Mouse (Mus musculus) limb, embryonic 10.5 days (tissue): ENCODE data around the gene Vwa3b. TPM values are rescaled to one million over a fixed set of nuclear protein-coding genes. Genes with fewer than 3 reads are reported as not detected.
A peak's percentile ranks its signal among the peaks of the same experiment; 100 is the strongest.
"Not testable (repeated sequence)": the region's sequence is repeated elsewhere in the genome, so short reads cannot be mapped to it uniquely, and the experiment has no call there.

Experiments used
- DNase-seq: peaks from one replicate; pipeline ENCODE4 v3.0.0-alpha.2; 2017; ENCODE audit warnings: low spot score
- H3K27ac ChIP-seq: fragments of 300-500 bp; sonication (generic); 2 replicates; pipeline ENCODE4 v1.5.1; 2016; ENCODE audit warnings: mild to moderate bottlenecking
- H3K27me3 ChIP-seq: fragments of 300-500 bp; sonication (generic); 2 replicates; pipeline ENCODE4 v1.6.1; 2016; ENCODE audit warnings: low read depth, mild to moderate bottlenecking; ENCODE audit not compliant: poor library complexity, severe bottlenecking
- H3K36me3 ChIP-seq: fragments of 300-500 bp; sonication (generic); 2 replicates; pipeline ENCODE4 v1.6.1; 2016; ENCODE audit warnings: mild to moderate bottlenecking, moderate library complexity
- H3K4me1 ChIP-seq: fragments of 300-500 bp; sonication (generic); 2 replicates; pipeline ENCODE4 v1.6.1; 2016
- H3K4me3 ChIP-seq: fragments of 300-500 bp; sonication (generic); 2 replicates; pipeline ENCODE4 v1.5.1; 2016; ENCODE audit warnings: mild to moderate bottlenecking, moderate library complexity
- H3K9me3 ChIP-seq: fragments of 300-500 bp; sonication (generic); replicated peaks from 2 replicates; pipeline ENCODE4 v1.6.1; 2016; ENCODE audit warnings: mild to moderate bottlenecking
- WGBS: fragments of 180-500 bp; shearing (Covaris S2); methylation state at CpG from one replicate; pipeline ENCODE4 v1.1.7; 2016; 5-methylcytosine and 5-hydroxymethylcytosine counted together
- polyA plus RNA-seq: library from polyadenylated mRNA; unstranded; fragments of >200 nt; fragmentation: Nextera tagmentation; extraction: Ambion mirVana; gene quantifications from 2 replicates; pipeline ENCODE4 v1.2.1, GENCODE M21; 2016

Gene Vwa3b
- polyA plus RNA-seq, 1 experiment from 2014 or later: 0.31 TPM

DNA sequence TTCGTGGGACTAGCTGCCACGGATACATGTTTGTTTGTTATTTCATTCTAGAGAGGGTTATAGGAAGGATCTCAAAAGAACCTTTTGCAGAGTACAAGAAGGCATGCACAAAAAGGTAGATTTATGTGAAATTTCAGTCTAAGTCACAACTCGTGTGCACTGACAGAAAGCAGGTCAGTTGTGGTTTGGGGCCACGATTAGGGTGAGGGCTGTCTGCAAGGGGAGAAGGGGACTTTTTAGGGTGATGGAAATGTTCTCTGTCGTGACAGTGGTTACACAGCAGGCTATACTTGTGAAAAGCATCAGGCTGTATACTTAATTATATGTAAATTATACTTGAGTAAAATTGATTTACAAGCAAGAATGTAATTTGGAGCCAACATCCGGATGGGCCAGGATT lies 30.6 kb upstream of the Vwa3b start:
- Histone ChIP-seq H3K4me3 (no peak overlapping the region), H3K36me3 (no peaks in the 10 kb centered on the region), H3K9me3 (no peaks in the 10 kb centered on the region), H3K27ac (no peak overlapping the region), H3K4me1 (peaks cover 6% of the 10 kb centered on the region; the same call in 1 of the 2 replicates), H3K27me3 (no peaks in the 10 kb centered on the region)
- no peak for DNase-seq
- 79% methylated on average over 6 of the region's 6 CpGs for WGBS

DNA sequence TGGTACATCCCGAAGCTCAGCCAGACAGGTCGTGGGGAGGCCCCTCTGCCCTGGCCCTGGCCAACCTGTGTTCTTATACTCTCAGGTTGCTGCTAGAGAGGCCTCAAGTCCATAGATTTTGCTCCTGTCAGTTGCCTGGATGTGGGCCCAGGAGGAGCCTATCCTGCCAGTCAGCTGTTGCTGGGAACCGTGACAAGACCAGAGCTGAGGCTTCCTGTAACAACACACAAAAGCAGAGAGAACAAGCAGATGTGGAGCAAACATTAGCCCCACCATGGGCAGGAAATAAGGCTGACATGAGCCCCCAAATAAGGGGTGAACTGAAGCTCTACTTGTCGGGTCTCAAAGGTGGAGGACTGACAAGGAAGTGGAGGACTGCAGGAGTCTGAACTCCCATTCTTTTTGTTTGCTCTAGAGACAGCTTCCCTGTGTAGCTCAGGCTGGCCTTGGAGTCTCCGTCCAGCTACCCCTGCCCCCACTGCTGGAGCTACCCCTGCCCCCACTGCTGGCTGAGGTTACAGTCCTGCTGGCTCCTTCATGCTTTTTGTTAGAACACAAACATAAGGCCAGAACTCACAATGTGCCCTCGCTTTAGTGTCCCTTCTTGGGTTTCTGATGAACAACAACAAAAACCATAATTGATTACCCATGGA lies 29.7 kb upstream of the Vwa3b start:
- Histone ChIP-seq H3K27me3 (no peaks in the 10 kb centered on the region), H3K9me3 (no peaks in the 10 kb centered on the region), H3K4me1 (peaks cover 8% of the 10 kb centered on the region; the same call in 1 of the 2 replicates), H3K27ac (peak overlapping the region; percentile 25; the same call in 1 of the 2 replicates), H3K4me3 (no peak overlapping the region), H3K36me3 (no peaks in the 10 kb centered on the region)
- 71% methylated on average over 6 of the region's 6 CpGs for WGBS
- DNase-seq: no peak

DNA sequence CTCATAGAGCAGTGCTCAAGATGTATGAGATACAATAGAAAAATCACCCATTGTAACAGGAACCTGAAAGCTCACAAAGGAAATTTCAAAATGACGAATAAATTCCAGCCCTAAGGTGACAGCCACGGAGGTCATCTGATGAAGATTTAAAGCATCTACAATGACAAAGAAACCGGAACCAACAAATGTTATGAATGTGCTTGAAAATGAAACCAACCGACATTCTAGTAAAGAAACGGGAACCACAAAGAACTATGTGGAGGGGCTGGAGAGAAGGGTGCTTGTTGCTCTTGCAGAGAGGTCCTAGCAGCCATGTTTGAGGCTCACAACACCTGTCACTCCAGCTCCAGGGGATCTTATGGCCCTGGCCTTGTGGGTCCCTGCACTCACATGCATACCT lies 26.1 kb upstream of the Vwa3b start:
- Histone ChIP-seq H3K27me3 (no peaks in the 10 kb centered on the region), H3K4me1 (peaks cover 8% of the 10 kb centered on the region; the same call in 1 of the 2 replicates), H3K4me3 (no peak overlapping the region), H3K36me3 (no peaks in the 10 kb centered on the region), H3K9me3 (no peaks in the 10 kb centered on the region), H3K27ac (no peak overlapping the region)
- no peak for DNase-seq
- 78% methylated on average over 5 of the region's 5 CpGs for WGBS

DNA sequence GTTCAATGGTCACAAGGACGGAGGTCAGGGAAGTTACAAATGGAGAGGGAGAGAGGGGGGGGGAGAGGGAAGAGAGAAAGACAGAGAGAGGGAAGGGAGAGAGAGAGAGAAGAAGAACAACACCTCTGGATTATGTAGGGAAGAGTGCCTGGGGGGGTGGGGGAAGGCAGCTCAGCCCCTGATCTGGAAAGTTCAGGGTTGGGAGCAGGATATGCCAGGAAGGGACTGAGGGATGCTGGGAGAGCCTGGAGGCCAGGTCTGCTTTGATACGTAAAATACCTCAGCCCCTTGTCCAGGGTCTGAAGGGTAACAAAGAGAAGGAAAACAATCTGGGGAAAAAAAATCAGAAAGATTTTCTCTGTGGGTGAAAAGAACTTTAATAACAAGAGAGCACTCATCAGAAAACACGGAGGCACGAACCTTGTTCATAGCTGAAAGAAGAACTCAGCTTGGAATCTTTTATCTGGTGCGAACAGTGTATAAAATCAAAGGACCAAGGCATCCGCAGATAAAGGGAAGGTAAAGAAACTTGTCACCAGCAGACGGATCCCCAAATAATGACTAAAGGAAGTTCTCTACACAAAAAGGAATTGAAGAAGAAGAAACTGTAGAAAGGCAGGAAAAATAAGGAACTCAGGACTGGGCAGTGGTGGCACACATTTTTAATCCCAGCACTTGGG lies 24.6 kb upstream of the Vwa3b start:
- Histone ChIP-seq H3K4me3 (no peak overlapping the region), H3K36me3 (no peaks in the 10 kb centered on the region), H3K9me3 (no peaks in the 10 kb centered on the region), H3K4me1 (peaks cover 4% of the 10 kb centered on the region; the same call in 1 of the 2 replicates), H3K27ac (no peak overlapping the region), H3K27me3 (no peaks in the 10 kb centered on the region)
- 53% methylated on average over 7 of the region's 7 CpGs for WGBS
- DNase-seq: no peak

DNA sequence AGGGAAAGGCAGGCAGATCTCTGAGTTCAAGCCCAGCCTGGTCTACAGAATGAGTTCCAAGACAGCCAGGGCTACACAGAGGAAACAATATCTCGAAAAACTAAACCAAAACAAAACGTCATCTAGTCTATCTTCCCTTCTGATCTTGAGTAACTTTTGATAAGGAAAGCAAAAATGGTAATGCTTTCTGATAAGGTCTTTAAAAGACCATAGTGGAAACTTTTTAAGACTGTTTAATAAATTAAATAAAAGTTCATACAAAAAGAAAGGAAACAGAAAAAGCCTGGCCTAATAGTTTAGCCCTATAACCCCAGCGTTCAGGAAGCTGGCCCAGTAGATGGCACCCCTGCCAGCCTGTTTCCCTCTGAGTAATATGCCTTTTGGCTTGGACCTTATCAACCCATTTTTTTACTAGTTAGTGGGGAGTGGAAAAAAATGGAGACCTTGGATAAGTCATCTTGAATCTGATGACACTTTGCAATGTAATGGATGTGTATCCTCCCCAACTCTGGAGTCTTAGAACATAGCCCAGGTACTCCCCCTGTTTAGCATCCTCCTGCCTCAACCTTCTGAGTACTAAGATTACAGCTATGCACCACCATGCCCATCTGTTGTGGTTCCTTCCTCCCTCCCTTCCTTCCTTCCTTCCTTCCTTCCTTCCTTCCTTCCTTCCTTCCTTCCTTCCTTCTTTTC lies 23.9 kb upstream of the Vwa3b start:
- H3K4me3 ChIP-seq: no peak overlapping the region
- peaks cover 2% of the 10 kb centered on the region; the same call in 1 of the 2 replicates for H3K4me1 ChIP-seq
- H3K36me3 ChIP-seq: no peaks in the 10 kb centered on the region
- no peaks in the 10 kb centered on the region for H3K9me3 ChIP-seq
- WGBS: 76% methylated on average over 3 of the region's 3 CpGs
- H3K27me3 ChIP-seq: no peaks in the 10 kb centered on the region
- DNase-seq: no peak
- no peak overlapping the region for H3K27ac ChIP-seq

DNA sequence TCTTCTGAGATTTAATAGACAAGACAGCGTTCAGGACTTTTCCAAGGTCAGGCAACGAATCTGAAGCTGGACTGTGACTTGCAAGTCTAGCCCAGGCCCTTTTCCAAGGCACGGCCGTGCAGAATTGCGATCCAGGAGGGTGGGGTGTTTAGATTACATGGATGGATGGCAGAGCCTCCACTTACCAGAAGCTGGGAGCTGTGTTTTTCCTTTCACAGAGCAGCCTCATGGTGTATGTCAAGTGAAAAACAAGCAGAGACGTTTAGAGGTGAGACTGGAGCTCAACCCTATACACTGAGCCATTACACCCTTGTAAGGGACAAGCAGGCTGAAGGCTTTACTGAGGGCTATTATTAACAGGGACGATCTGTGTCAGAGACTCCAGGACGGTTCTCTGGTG lies 21.9 kb upstream of the Vwa3b start:
- WGBS: 80% methylated on average over 8 of the region's 8 CpGs
- DNase-seq: no peak
- peaks cover 2% of the 10 kb centered on the region; the same call in 1 of the 2 replicates for H3K4me1 ChIP-seq

DNA sequence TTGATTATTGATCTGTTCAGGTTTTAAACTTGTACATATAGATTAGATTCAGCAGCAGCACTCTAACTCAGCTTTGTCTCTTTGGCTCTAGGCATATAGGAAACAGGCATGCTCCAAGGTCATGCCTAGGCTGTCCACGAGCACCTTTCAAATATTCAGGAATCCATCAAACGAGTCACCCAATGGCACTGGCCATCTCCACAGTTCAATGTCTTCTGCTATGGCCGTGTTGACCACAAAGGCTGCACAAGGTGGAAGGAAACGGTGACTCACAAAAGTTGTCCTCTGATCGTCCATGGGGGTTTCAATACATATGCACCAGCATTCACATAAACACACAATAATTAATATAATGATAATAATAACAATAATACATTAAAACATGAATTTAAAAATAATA lies 21.4 kb upstream of the Vwa3b start:
- 90% methylated on average over 5 of the region's 5 CpGs for WGBS
- Histone ChIP-seq H3K9me3 (no peaks in the 10 kb centered on the region), H3K27ac (no peak overlapping the region), H3K36me3 (no peaks in the 10 kb centered on the region), H3K27me3 (no peaks in the 10 kb centered on the region), H3K4me1 (peaks cover 2% of the 10 kb centered on the region; the same call in 1 of the 2 replicates), H3K4me3 (no peak overlapping the region)
- no peak for DNase-seq

More for the DNA sequence above, 21.9 kb upstream of the Vwa3b start:
- no peaks in the 10 kb centered on the region for H3K27me3 ChIP-seq
- no peak overlapping the region for H3K4me3 ChIP-seq
- no peak overlapping the region for H3K27ac ChIP-seq
- H3K36me3 ChIP-seq: no peaks in the 10 kb centered on the region
- H3K9me3 ChIP-seq: no peaks in the 10 kb centered on the region

DNA sequence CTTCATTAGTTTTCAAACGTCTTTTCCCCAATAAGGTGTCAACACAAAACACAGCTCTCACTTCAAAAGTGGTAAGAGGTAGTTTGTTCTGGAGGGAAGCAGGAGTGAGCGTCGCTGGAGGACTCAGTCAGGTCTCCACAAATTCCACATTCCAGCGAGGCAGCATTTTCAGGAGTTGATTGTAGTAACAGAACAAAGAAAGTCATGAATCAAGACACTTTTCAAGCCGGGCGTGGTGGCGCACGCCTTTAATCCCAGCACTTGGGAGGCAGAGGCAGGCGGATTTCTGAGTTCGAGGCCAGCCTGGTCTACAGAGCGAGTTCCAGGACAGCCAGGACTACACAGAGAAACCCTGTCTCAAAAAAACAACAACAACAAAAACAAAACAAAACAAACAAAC lies 19.9 kb upstream of the Vwa3b start:
- H3K27ac ChIP-seq, H3K4me1 ChIP-seq, H3K9me3 ChIP-seq, H3K27me3 ChIP-seq, H3K36me3 ChIP-seq, DNase-seq, H3K4me3 ChIP-seq: not testable (repeated sequence)
- 92% methylated on average over 11 of the region's 11 CpGs for WGBS

DNA sequence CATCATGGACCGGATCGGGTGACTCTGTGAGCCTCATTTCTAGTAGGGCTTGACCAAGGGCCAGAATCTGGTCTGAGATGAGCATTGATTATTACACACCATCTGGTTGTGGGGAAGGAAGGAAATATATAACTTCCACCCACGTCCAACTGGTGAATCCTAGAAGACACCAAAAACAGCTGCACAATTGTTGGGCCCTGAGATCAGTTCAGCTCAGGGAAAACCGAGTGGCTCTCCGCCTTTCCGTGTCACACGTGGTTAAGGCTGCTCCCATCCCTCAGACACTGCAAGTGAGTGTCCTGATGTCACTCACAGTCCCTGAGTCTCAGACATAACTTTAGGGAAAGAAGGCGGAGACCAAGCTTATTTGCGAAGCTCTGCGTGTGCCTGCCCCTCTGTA lies 16.5 kb upstream of the Vwa3b start:
- WGBS: 87% methylated on average over 10 of the region's 10 CpGs
- H3K4me1 ChIP-seq: no peaks in the 10 kb centered on the region
- no peak overlapping the region for H3K27ac ChIP-seq
- no peaks in the 10 kb centered on the region for H3K27me3 ChIP-seq
- H3K36me3 ChIP-seq: no peaks in the 10 kb centered on the region
- no peaks in the 10 kb centered on the region for H3K9me3 ChIP-seq
- H3K4me3 ChIP-seq: no peak overlapping the region
- no peak for DNase-seq

DNA sequence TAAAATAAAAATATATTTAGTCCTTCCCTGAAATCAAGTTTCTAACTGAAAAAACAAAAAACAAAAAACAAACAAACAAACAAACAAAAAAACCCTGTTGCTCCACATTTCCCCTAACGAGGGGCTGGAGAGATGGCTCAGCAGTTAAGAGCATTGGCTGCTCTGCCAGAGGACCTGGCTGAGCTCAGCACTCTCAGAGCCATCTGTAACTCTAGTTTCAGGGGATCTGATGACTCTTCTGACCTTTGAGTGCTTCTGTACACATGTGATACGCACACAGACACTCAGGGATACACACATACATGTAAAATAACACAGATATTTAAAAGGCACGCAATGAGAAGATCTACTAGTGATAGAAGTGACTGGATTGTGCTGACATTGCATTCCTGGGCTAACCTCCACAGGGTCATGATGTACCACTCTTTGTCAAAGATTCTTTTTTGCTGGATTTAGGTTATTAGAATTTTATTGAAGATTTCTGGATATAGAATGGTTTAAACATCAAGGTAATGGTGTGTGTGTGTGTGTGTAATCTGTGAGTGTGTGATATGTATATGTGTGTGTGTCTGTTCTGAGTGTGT lies 14.7 kb upstream of the Vwa3b start:
- H3K9me3 ChIP-seq: no peaks in the 10 kb centered on the region
- H3K27ac ChIP-seq: no peak overlapping the region
- no peaks in the 10 kb centered on the region for H3K27me3 ChIP-seq
- no peaks in the 10 kb centered on the region for H3K4me1 ChIP-seq
- DNase-seq: no peak
- no peak overlapping the region for H3K4me3 ChIP-seq
- WGBS: 76% methylated on average over 3 of the region's 3 CpGs
- H3K36me3 ChIP-seq: no peaks in the 10 kb centered on the region

DNA sequence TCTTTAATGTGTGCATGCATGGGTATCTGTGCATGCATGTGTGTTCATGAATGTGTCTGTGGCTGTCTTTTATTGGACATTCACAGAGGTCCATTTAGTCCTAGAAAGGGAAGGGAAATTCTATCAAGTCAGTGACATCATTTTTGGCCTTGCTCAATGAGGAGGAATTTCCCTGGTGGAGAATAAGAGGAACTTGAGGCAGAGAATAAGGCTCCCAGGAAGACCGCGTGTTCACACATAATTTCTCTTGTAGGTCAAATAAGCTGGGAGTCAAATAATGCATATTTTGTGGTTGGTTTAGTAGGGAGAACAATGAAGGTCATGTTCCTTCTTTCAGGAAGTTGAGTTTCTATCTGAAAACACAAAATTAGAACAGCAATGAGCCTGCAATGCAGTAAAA lies 13.4 kb upstream of the Vwa3b start:
- DNase-seq: no peak
- no peak overlapping the region for H3K4me3 ChIP-seq
- H3K9me3 ChIP-seq: no peaks in the 10 kb centered on the region
- no peaks in the 10 kb centered on the region for H3K36me3 ChIP-seq
- no peak overlapping the region for H3K27ac ChIP-seq
- no peaks in the 10 kb centered on the region for H3K4me1 ChIP-seq
- H3K27me3 ChIP-seq: no peaks in the 10 kb centered on the region
- WGBS: 90% methylated on average over 2 of the region's 2 CpGs

DNA sequence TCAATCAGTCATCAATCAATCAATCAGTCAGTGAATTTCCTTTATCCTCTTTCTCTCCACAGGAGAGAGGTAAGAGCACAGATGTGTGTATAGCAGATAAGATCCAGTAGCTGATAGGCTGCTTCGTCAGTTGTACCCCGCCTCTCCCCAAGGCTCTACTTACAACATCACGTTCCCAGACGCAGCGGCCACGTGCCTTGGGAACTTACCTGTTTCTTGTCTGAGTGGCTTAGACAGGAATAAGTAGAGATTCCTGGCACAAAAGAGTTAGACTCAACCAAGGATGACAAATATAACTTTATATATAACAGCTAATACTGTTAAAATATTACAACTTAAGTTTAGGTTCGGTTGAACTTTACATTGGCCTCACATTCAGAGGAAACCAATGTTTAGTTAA lies 12.7 kb upstream of the Vwa3b start:
- 67% methylated on average over 7 of the region's 7 CpGs for WGBS
- no peak for DNase-seq

DNA sequence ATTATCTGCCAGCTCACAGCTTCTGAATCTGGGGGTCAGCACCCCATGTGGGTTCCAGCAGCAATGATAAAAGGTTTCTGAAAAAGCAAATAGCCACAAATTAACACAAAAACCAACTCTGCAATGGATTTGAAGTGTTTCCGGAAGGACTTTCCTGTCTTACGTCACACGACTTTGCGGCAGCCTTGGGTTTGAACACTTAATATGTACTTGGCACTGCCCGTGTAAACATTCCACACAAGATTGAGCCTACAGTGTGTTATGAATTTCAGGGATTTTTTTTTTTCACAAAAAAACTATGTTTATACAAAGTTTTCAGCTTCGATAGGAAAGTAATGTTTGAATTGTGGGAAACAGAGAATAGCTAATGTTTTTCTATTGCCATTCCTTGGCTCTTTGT lies 7.4 kb upstream of the Vwa3b start:
- no peaks in the 10 kb centered on the region for H3K4me1 ChIP-seq
- DNase-seq: no peak
- H3K4me3 ChIP-seq: no peak overlapping the region
- no peaks in the 10 kb centered on the region for H3K9me3 ChIP-seq
- H3K27ac ChIP-seq: no peak overlapping the region
- H3K27me3 ChIP-seq: no peaks in the 10 kb centered on the region
- WGBS: 92% methylated on average over 6 of the region's 6 CpGs
- H3K36me3 ChIP-seq: no peaks in the 10 kb centered on the region

More for the DNA sequence above, 12.7 kb upstream of the Vwa3b start:
- H3K9me3 ChIP-seq: no peaks in the 10 kb centered on the region
- H3K4me1 ChIP-seq: no peaks in the 10 kb centered on the region
- H3K27me3 ChIP-seq: no peaks in the 10 kb centered on the region
- no peaks in the 10 kb centered on the region for H3K36me3 ChIP-seq
- no peak overlapping the region for H3K27ac ChIP-seq
- H3K4me3 ChIP-seq: no peak overlapping the region
